Mouse (Mus musculus) mature B cell (primary cell): Measurements from ENCODE around the gene Vmn1r15.

ENCODE experiments used
- in situ Hi-C: fragments of 300-500 bp; cut with MboI; formaldehyde crosslinking; loops from 2 replicates; pipeline ENCODE4 v1.14.3; 2019

Vmn1r15 gene

DNA sequence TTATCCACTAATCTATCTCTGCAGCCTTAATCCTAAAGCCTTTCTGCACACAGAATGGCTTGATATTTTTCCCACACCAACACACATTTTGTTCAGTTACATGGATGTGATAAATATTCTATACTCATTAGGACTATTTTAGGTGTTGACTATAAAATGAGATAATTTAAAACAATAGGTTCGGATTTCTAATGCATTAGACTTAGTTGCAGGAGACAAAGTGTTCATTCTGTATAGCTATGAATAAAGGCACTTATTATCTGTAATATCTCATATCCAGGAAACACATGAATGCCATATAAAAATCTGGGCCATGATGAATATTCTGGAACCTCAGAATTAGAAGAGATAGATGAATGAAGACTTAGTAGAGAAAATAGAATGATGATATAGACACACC, at the start of gene Vmn1r15:
Gene Vmn1r15 (plus strand): TSS at position 301 of the 400 bp plus-strand sequence.
- in situ Hi-C loops: no loop called here

DNA sequence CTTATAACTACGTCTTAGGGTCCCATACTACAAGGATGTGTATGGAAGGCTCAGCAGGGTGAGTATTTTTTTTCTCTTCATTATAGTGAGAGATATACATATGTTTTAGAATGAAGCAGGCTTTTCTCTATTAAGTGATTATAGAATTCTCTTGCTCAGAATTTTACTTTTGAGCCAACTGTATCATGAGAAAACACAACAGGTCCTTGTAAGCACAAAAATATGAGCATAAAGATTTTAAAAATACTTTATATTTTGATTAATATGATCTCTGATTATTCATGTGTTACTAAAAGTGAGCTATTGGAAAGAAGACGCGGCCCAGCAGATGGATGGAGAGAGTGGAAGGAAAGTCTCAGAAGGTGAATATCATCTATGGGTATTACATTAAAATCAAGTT, 26.4 kb upstream of the Vmn1r15 start, which contains the start of gene Vmn1r14:
Gene Vmn1r14 (plus strand): TSS at position 301 of the 400 bp plus-strand sequence.
- in situ Hi-C loops: no loop called here

DNA sequence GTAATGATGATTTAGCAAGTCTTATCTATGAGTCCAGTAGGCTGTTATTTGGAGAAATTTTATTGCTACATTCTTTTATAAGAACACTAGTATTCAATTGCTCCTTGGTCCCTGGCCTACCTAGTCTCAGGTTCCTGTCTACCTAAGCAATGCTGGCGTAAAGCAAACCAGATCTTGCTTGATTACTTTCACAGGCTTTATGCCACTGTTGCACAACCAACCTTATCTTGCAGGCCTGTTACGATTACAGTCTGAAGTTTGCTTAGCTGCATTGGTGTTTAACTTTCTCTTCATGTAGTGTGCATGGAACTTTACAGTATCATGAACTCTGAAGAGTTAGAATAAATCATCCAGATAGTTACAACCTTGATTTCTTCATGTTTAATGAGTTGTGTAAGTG, 3.2 kb downstream of the Vmn1r15 start:
- in situ Hi-C loops: no loop called here

DNA sequence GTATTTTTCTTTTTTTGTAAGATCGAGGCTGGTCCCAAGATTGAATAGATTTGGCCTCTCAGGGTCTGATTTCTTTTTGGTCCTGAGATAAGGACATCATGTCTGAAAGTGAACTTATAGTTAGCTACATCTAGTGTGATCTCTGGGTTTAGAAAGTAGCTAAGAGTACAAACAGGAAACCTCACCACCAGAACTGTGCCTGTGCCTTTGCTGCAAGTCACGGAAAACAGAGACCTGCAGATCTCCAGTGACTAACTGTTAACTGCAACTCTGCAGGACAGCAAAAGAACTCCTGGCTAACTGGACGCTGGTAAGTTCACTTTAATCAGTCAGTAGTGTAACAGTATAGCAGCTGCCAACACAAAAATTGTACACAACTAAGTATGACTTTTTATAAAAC, 14.1 kb downstream of the Vmn1r15 start:
- in situ Hi-C loops: no loop called here

DNA sequence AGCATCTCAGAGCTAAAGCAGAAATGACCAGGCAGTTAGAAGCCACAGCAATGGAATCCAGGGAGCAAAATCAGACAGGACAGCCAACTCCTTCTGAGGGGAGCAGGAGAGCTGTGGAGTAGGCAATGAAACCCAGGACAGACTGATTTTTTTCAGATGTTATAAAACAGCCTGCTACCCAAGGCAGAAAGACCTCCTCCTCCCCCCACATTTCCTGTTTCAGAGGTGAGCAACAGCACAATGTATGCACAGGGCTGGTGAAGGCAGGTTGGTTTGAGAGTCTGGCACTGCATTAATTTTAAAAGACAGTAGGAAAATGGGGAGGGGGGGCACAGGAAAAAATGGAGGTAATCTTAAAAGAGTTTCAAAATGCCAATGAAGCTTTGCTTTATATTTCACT, 14.8 kb downstream of the Vmn1r15 start:
- in situ Hi-C loops: no loop called here

DNA sequence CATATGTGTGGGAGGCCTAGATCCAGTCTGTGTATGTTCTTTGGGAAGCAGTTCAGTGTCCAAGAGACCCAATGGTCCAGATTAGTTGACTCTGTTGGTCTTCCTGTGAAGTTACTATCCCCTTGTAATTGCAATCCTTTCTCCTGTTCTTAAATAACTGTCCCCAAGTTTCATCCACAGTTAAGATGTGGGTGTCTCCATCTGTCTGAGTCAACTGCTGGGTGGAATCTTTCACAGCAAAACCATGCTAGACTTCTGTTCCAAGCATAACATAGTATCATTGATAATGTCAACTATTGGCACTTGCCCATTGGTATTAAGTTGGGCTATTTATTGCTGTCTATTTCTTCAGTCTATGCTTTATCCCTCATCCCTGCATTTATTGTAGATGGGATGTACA, 21.2 kb downstream of the Vmn1r15 start:
- in situ Hi-C loops: no loop called here
